Mouse (Mus musculus): ENCODE results near the gene Pick1. TPM values are rescaled to one million over a fixed set of nuclear protein-coding genes. Genes with fewer than 3 reads are reported as not detected.

Pick1 gene
- 43.8 and 45.8 TPM in 2 replicates for polyA plus RNA-seq (2015; fragmentation: Nextera tagmentation; extraction: Ambion mirVana)

GRCm38 (mm10) chr15:79229058-79229821 is at the start of gene Pick1, which contains the start of gene Gm49486:
Gene Pick1, plus strand, starts transcription at chr15:79229173.
Gene Gm49486, plus strand, starts transcription at chr15:79229391.
- peak within 1 kb of the TSS; percentile 97 for H3K27ac ChIP-seq
- peak within 1 kb of the TSS; percentile 82 for H3K9ac ChIP-seq
- H3K36me3 ChIP-seq, result peaks cover 24% of the 10 kb centered on the region
- no peaks in the 10 kb centered on the region for H3K27me3 ChIP-seq
- under 1% methylated on average over 51 of the region's 51 CpGs for WGBS
- peak within 1 kb of the TSS; percentile 83 for H3K4me3 ChIP-seq
- H3K4me2 ChIP-seq, result peak within 1 kb of the TSS; percentile 95
- ATAC-seq (ENCODE audit: insufficient number of reproducible peaks, low FRiP score, low TSS enrichment, low read depth), result peak; percentile 80
- H3K9me3 ChIP-seq, result no peaks in the 10 kb centered on the region
- H3K4me1 ChIP-seq, result peaks cover 14% of the 10 kb centered on the region

GRCm38 (mm10) chr15:79185213-79185612 is 43.8 kb upstream of the Pick1 start:
- no peaks in the 10 kb centered on the region for H3K36me3 ChIP-seq
- H3K4me3 ChIP-seq, result no peak overlapping the region
- ATAC-seq (ENCODE audit: insufficient number of reproducible peaks, low FRiP score, low TSS enrichment, low read depth), result no peak
- H3K9me3 ChIP-seq, result no peaks in the 10 kb centered on the region
- H3K27me3 ChIP-seq, result no peaks in the 10 kb centered on the region
- no peak overlapping the region for H3K27ac ChIP-seq
- H3K4me2 ChIP-seq, result no peak overlapping the region
- 87% methylated on average over 10 of the region's 10 CpGs for WGBS
- no peak overlapping the region for H3K9ac ChIP-seq
- H3K4me1 ChIP-seq, result no peaks in the 10 kb centered on the region

GRCm38 (mm10) chr15:79187819-79188218 is 41.2 kb upstream of the Pick1 start:
- no peak overlapping the region for H3K9ac ChIP-seq
- ATAC-seq (ENCODE audit: insufficient number of reproducible peaks, low FRiP score, low TSS enrichment, low read depth), result no peak
- no peaks in the 10 kb centered on the region for H3K27me3 ChIP-seq
- H3K4me2 ChIP-seq, result no peak overlapping the region
- H3K4me3 ChIP-seq, result no peak overlapping the region
- H3K4me1 ChIP-seq, result peaks cover 7% of the 10 kb centered on the region
- H3K27ac ChIP-seq, result no peak overlapping the region
- no peaks in the 10 kb centered on the region for H3K9me3 ChIP-seq
- 91% methylated on average over 8 of the region's 8 CpGs for WGBS
- H3K36me3 ChIP-seq, result no peaks in the 10 kb centered on the region

GRCm38 (mm10) chr15:79191426-79191825 is 37.5 kb upstream of the Pick1 start:
- ATAC-seq (ENCODE audit: insufficient number of reproducible peaks, low FRiP score, low TSS enrichment, low read depth), result no peak
- Histone ChIP-seq H3K9ac (no peak overlapping the region), H3K4me2 (no peak overlapping the region), H3K27me3 (no peaks in the 10 kb centered on the region), H3K27ac (no peak overlapping the region), H3K4me1 (peaks cover 23% of the 10 kb centered on the region), H3K36me3 (no peaks in the 10 kb centered on the region), H3K4me3 (no peak overlapping the region), H3K9me3 (no peaks in the 10 kb centered on the region)
- WGBS, result 96% methylated on average over 2 of the region's 2 CpGs

- Histone ChIP-seq H3K27ac (peak overlapping the region; percentile 77), H3K4me2 (0 out of 2 replicates have a peak overlapping the region, but pooled peaks have one; percentile 25), H3K27me3 (no peaks in the 10 kb centered on the region), H3K4me1 (peaks cover 23% of the 10 kb centered on the region), H3K36me3 (no peaks in the 10 kb centered on the region), H3K4me3 (no peak overlapping the region), H3K9ac (no peak overlapping the region), H3K9me3 (no peaks in the 10 kb centered on the region)
- WGBS, result 87% methylated on average over 6 of the region's 6 CpGs
- ATAC-seq (ENCODE audit: insufficient number of reproducible peaks, low FRiP score, low TSS enrichment, low read depth), result no peak
Observed at GRCm38 (mm10) chr15:79192450-79192849, 36.5 kb upstream of the Pick1 start.

GRCm38 (mm10) chr15:79192885-79193845 is 35.8 kb upstream of the Pick1 start:
- ATAC-seq (ENCODE audit: insufficient number of reproducible peaks, low FRiP score, low TSS enrichment, low read depth), result no peak
- Histone ChIP-seq H3K4me2 (peak overlapping the region; percentile 25), H3K4me1 (peaks cover 23% of the 10 kb centered on the region), H3K27ac (peak overlapping the region; percentile 77), H3K4me3 (no peak overlapping the region), H3K27me3 (no peaks in the 10 kb centered on the region), H3K9me3 (no peaks in the 10 kb centered on the region), H3K9ac (no peak overlapping the region), H3K36me3 (no peaks in the 10 kb centered on the region)
- WGBS, result 38% methylated on average over 27 of the region's 27 CpGs

- no peak for ATAC-seq (ENCODE audit: insufficient number of reproducible peaks, low FRiP score, low TSS enrichment, low read depth)
- Histone ChIP-seq H3K4me2 (no peak overlapping the region), H3K36me3 (no peaks in the 10 kb centered on the region), H3K27ac (peak overlapping the region; percentile 77), H3K9ac (no peak overlapping the region), H3K9me3 (no peaks in the 10 kb centered on the region), H3K4me3 (no peak overlapping the region), H3K27me3 (no peaks in the 10 kb centered on the region), H3K4me1 (peaks cover 23% of the 10 kb centered on the region)
- 72% methylated on average over 9 of the region's 9 CpGs for WGBS
Observed at GRCm38 (mm10) chr15:79194048-79194447, 34.9 kb upstream of the Pick1 start.

GRCm38 (mm10) chr15:79194946-79195345 is 34.0 kb upstream of the Pick1 start:
- Histone ChIP-seq H3K4me3 (no peak overlapping the region), H3K4me2 (no peak overlapping the region), H3K27ac (no peak overlapping the region), H3K27me3 (no peaks in the 10 kb centered on the region), H3K9ac (no peak overlapping the region), H3K9me3 (no peaks in the 10 kb centered on the region), H3K36me3 (no peaks in the 10 kb centered on the region), H3K4me1 (peaks cover 23% of the 10 kb centered on the region)
- ATAC-seq (ENCODE audit: insufficient number of reproducible peaks, low FRiP score, low TSS enrichment, low read depth), result no peak
- WGBS, result 69% methylated on average over 2 of the region's 2 CpGs

- Histone ChIP-seq H3K4me3 (no peak overlapping the region), H3K9ac (no peak overlapping the region), H3K9me3 (no peaks in the 10 kb centered on the region), H3K36me3 (no peaks in the 10 kb centered on the region), H3K27me3 (no peaks in the 10 kb centered on the region), H3K4me1 (peaks cover 23% of the 10 kb centered on the region), H3K4me2 (no peak overlapping the region), H3K27ac (no peak overlapping the region)
- no peak for ATAC-seq (ENCODE audit: insufficient number of reproducible peaks, low FRiP score, low TSS enrichment, low read depth)
- 74% methylated on average over 8 of the region's 8 CpGs for WGBS
Observed at GRCm38 (mm10) chr15:79195492-79195891, 33.5 kb upstream of the Pick1 start.

- ATAC-seq (ENCODE audit: insufficient number of reproducible peaks, low FRiP score, low TSS enrichment, low read depth), result no peak
- no peaks in the 10 kb centered on the region for H3K36me3 ChIP-seq
- no peaks in the 10 kb centered on the region for H3K9me3 ChIP-seq
- H3K27ac ChIP-seq, result no peak overlapping the region
- H3K4me1 ChIP-seq, result peaks cover 23% of the 10 kb centered on the region
- 89% methylated on average over 12 of the region's 12 CpGs for WGBS
- no peak overlapping the region for H3K4me3 ChIP-seq
- no peak overlapping the region for H3K4me2 ChIP-seq
- no peaks in the 10 kb centered on the region for H3K27me3 ChIP-seq
- no peak overlapping the region for H3K9ac ChIP-seq
Observed at GRCm38 (mm10) chr15:79199390-79199976, 29.5 kb upstream of the Pick1 start.

GRCm38 (mm10) chr15:79201491-79202150 is 27.4 kb upstream of the Pick1 start:
- 19% methylated on average over 13 of the region's 13 CpGs for WGBS
- Histone ChIP-seq H3K36me3 (no peaks in the 10 kb centered on the region), H3K9ac (no peak overlapping the region), H3K27me3 (no peaks in the 10 kb centered on the region), H3K4me3 (no peak overlapping the region), H3K9me3 (no peaks in the 10 kb centered on the region), H3K4me2 (peak overlapping the region; percentile 17; the same call in 1 of the 2 replicates), H3K27ac (0 out of 2 replicates have a peak overlapping the region, but pooled peaks have one; percentile 24), H3K4me1 (peaks cover 20% of the 10 kb centered on the region; the same call in 1 of the 2 replicates)
- peak; percentile 37; the same call in 1 of the 2 replicates for ATAC-seq (ENCODE audit: insufficient number of reproducible peaks, low FRiP score, low TSS enrichment, low read depth)
